Mouse (Mus musculus) bone marrow, adult 2 months (tissue): ENCODE data around the gene Olfr373. TPM values are rescaled to one million over a fixed set of nuclear protein-coding genes. Genes with fewer than 3 reads are reported as not detected.

Experiments used
- H3K27ac ChIP-seq: fragments of 200-500 bp; 2 replicates; pipeline ENCODE4 v1.5.1; 2012; ENCODE audit warnings: low read depth, mild to moderate bottlenecking, control low read depth, inconsistent platforms, low read length; ENCODE audit not compliant: control insufficient read depth, poor library complexity, insufficient read depth
- H3K4me1 ChIP-seq: fragments of 200-500 bp; 2 replicates; pipeline ENCODE4 v1.6.1; 2011; ENCODE audit warnings: low read length; ENCODE audit not compliant: control insufficient read depth, insufficient read depth
- H3K4me3 ChIP-seq: fragments of 200-500 bp; replicated peaks from 2 replicates; pipeline ENCODE3; 2011; ENCODE audit warnings: mild to moderate bottlenecking, low read depth, low read length, control low read depth; ENCODE audit not compliant: control insufficient read depth
- CTCF ChIP-seq: fragments of 200-500 bp; IDR thresholded peaks from 2 replicates; pipeline ENCODE4 v1.5.1; 2011; ENCODE audit warnings: low read length, control low read depth; ENCODE audit not compliant: control insufficient read depth, insufficient read depth
- POLR2A ChIP-seq: fragments of 200-500 bp; IDR thresholded peaks from 2 replicates; pipeline ENCODE4 v1.6.1; 2011; ENCODE audit warnings: low read depth, mild to moderate bottlenecking, control low read depth, low read length, borderline replicate concordance; ENCODE audit not compliant: control insufficient read depth
- WGBS: fragments of 180-500 bp; shearing (Covaris S2); methylation state at CpG from one replicate; pipeline ENCODE4 v1.1.7; 2018; 5-methylcytosine and 5-hydroxymethylcytosine counted together
- polyA plus RNA-seq: library from polyadenylated mRNA; stranded (reverse); fragments of >200 nt; gene quantifications from 2 replicates; pipeline ENCODE4 v1.2.4, GENCODE M21; 2011; ENCODE audit warnings: low replicate concordance; ENCODE audit not compliant: missing spikeins, insufficient read depth, insufficient read length

Gene Olfr373
- polyA plus RNA-seq, 1 experiment: not detected

- TF ChIP-seq POLR2A (no peak), CTCF (no peak)
- peaks cover 3% of the 10 kb centered on the region; the same call in 1 of the 2 replicates for H3K4me1 ChIP-seq
- 64% methylated on average over 2 of the region's 2 CpGs for WGBS
- no peak overlapping the region; the same call in 1 of the 2 replicates for H3K27ac ChIP-seq
- H3K4me3 ChIP-seq: no peak overlapping the region
Measured at GRCm38 (mm10) chr8:72131251-72131650, 48.3 kb downstream of the Olfr373 start.

DNA sequence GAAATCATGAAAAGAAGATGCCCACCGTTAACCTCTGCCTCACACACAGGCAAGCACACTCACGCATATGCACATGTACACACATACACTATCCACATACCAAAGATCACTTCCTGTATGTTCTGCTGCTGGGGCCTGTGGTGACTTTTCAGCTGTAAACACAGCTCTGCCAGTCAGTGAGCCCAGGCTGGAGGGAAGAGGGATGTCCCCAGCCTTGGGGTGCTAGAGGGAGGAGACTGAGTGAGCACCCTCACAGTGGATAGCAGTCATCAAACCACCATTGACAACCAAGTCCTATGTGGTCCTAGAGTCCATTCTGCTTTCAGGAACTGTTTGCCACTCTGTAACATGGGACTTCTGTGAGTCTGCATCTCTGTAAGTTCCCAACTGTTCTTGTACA is 48.9 kb downstream of the Olfr373 start:
- Histone ChIP-seq H3K4me1 (peaks cover 3% of the 10 kb centered on the region; the same call in 1 of the 2 replicates), H3K27ac (no peak overlapping the region), H3K4me3 (no peak overlapping the region)
- TF ChIP-seq POLR2A (no peak), CTCF (no peak)
- 46% methylated on average over 2 of the region's 2 CpGs for WGBS

DNA sequence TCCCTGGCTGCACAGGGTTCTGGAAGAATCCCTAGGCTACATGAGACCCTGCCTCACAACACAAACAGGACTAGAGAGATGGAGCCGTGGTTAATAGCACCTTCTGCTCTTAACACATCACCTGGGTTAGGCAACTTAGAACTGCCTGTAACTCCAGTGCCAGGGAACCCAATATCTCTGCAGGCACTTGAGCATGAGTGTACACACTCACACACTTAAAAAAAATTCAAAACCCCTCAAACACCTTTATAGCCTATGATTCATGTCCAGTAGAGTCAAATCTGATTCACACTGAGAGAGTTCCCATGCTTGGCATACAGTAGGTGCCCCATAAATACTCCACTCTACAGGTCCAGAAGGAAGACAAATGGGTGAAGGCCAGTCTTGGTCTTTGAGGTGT is 49.4 kb downstream of the Olfr373 start:
- Histone ChIP-seq H3K4me3 (no peak overlapping the region), H3K27ac (no peak overlapping the region), H3K4me1 (peaks cover 4% of the 10 kb centered on the region; the same call in 1 of the 2 replicates)
- TF ChIP-seq CTCF: no peak
- no peak for TF ChIP-seq POLR2A
- 58% methylated on average over 1 of the region's 1 CpGs for WGBS

- Histone ChIP-seq H3K4me3 (no peak overlapping the region), H3K27ac (no peak overlapping the region), H3K4me1 (peaks cover 5% of the 10 kb centered on the region; the same call in 1 of the 2 replicates)
- TF ChIP-seq POLR2A (no peak), CTCF (no peak)
- WGBS: 61% methylated on average over 1 of the region's 1 CpGs
Measured at GRCm38 (mm10) chr8:72132891-72133290, 49.9 kb downstream of the Olfr373 start.

- TF ChIP-seq CTCF (no peak), POLR2A (no peak)
- 2% methylated on average over 1 of the region's 1 CpGs for WGBS
- Histone ChIP-seq H3K27ac (no peak overlapping the region), H3K4me1 (peaks cover 5% of the 10 kb centered on the region; the same call in 1 of the 2 replicates), H3K4me3 (no peak overlapping the region)
Measured at GRCm38 (mm10) chr8:72133507-72133906, 50.5 kb downstream of the Olfr373 start.

GRCm38 (mm10) chr8:72134756-72135445 is 51.9 kb downstream of the Olfr373 start, which contains the start of gene Tpm4:
Gene Tpm4 (plus strand): TSS chr8:72134975.
- Histone ChIP-seq H3K27ac (peak within 1 kb of the TSS; percentile 96), H3K4me3 (peak within 1 kb of the TSS; percentile 67), H3K4me1 (peaks cover 5% of the 10 kb centered on the region; the same call in 1 of the 2 replicates)
- WGBS: 6% methylated on average over 46 of the region's 49 CpGs
- no peak for TF ChIP-seq CTCF
- TF ChIP-seq POLR2A: peak; percentile 89

DNA sequence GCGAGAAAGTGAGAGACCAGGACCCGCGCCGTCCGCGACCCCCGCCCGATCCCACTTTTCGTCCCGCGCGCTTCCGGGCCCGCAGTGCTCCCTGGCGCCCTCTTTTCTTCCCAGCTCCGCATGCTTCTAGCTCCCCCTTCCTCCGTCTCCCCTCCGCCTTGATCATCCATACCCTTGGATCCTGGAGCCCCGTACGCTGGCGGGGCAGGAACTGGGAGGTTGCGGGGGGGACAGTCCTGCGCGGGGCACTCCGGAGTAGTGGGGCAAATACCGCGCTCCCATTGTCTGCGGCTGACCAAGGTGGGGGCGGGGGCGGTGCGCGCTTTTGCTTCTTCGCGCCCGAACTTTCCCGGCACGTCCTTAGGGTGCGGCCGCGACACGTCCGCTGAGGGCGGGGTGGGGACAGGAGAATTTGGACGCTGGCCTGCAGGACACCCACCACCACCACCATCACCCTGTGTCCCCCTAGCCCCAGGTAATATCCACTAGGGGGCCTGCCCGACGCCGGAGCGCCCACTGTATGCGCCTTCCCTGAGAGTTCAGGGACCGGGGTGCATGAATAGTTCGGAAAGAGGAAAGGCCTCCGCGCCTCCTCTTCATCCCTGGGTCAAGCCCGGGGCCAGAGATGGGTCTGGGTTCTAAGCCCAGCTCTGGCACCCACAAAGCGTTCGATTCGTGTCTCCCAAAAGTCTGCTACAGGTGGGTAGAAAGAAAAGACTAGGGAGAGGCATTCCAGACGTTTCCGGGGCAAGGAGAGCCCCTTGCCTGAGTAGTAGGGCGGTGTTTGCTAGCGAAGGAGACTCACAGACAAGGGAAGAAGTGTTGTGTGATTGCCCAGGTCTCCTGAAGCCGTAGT is 52.7 kb downstream of the Olfr373 start:
- under 1% methylated on average over 61 of the region's 62 CpGs for WGBS
- Histone ChIP-seq H3K27ac (peak overlapping the region; percentile 96), H3K4me3 (peak overlapping the region; percentile 67), H3K4me1 (peaks cover 5% of the 10 kb centered on the region; the same call in 1 of the 2 replicates)
- TF ChIP-seq POLR2A (no peak; the same call in 1 of the 2 replicates), CTCF (peak; percentile 28; the same call in 1 of the 2 replicates)

DNA sequence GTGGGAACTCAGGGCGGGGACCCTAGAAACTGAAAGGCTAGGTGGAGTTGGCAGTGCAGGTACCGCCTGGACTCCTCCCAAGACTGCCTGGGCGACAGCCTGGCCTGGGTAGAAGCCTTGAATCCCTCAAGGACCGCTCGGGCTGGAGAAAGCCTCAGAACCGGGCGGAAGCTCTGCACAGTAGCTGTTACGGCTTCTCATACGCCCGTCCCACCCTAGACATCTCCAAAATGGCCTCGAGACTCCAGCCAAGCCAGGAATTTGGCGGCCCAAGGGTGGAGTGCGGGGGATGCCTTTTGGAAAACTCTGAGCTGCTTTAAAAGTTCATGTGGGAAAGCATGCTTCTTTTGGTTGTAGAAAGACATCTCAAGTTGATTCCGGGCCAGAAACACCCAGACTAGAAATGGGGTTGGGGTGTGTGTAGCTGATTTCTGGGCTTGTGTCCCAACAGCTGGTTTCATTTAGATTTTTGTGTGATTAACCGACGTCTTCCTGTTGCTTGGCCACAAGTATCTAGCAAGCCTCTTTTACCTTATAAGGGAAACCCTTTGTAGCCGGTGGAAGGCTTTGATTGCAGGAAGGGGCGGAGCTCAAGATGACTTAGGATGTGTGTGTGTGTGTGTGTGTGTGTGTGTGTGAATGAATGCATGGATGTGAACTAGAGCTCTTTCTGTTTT is 53.5 kb downstream of the Olfr373 start:
- TF ChIP-seq CTCF (no peak), POLR2A (peak; percentile 24; the same call in 1 of the 2 replicates)
- WGBS: under 1% methylated on average over 18 of the region's 18 CpGs
- Histone ChIP-seq H3K4me3 (peak overlapping the region; percentile 67), H3K4me1 (peaks cover 5% of the 10 kb centered on the region; the same call in 1 of the 2 replicates), H3K27ac (peak overlapping the region; percentile 96)

DNA sequence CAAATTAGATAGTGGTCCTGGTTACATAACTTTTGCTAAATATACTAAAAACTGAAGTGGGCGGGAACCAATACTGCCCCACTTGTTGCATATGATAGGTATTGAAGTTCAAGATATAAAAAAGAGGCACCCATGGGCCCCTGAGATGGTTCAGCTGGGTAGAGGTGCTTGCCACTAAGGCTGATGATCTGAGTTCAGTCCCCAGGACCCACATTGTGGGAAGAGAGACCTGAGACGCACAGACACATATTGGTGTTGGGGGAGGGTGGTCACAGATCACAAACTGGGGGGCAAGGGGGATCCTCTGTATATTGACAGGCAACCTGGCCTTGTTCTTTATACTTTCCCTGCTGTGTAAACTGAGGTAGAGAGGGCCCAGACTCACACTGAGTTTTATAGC is 54.5 kb downstream of the Olfr373 start:
- Histone ChIP-seq H3K4me3 (no peak overlapping the region), H3K4me1 (peaks cover 3% of the 10 kb centered on the region; the same call in 1 of the 2 replicates), H3K27ac (no peak overlapping the region)
- TF ChIP-seq CTCF: no peak
- no peak for TF ChIP-seq POLR2A
- WGBS: 73% methylated on average over 2 of the region's 2 CpGs
